Mouse (Mus musculus) mammary gland, adult 2 months (tissue): ENCODE data around the gene Nt5c2. TPM values are rescaled to one million over a fixed set of nuclear protein-coding genes. Genes with fewer than 3 reads are reported as not detected.

ENCODE experiments used
- polyA plus RNA-seq: library from polyadenylated mRNA; depleted of rRNA; stranded (reverse); fragments of >200 nt; gene quantifications from 2 replicates; pipeline ENCODE4 v1.2.3, GENCODE M21; 2012; ENCODE audit warnings: low replicate concordance; rRNA removed

Gene Nt5c2
- 10.6 and 15.8 TPM in 2 replicates for polyA plus RNA-seq

DNA sequence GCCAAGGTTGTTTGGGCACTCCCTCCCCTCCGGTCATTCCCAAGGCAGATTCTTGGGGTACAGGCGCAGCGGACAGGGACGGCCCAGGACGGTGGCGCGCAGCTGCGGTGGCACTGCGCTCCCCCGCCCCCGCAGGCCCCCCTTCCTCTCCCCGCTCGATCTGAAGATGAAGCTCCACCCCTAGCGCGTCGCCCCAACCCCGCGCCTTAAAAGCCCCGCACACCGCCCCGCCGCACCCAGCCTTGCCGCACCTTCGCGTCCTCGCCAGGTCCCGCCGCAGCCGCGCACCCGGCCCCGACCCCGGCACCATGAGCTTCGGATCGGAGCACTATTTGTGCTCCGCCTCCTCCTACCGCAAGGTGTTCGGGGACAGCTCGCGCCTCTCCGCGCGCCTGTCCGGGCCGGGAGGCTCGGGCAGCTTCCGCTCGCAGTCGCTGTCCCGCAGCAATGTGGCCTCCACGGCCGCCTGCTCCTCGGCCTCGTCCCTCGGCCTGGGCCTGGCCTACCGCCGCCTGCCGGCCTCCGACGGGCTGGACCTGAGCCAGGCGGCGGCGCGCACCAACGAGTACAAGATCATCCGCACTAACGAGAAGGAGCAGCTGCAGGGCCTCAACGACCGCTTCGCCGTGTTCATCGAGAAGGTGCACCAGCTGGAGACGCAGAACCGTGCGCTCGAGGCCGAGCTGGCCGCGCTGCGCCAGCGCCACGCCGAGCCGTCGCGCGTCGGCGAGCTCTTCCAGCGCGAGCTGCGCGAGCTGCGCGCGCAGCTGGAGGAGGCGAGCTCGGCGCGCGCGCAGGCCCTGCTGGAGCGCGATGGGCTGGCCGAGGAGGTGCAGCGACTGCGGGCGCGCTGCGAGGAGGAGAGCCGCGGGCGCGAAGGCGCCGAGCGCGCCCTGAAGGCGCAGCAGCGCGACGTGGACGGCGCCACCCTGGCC lies at the start of gene Nt5c2, which contains the start of gene Ina:
Gene Nt5c2 (minus strand): TSS at position 707 of the 935 bp plus-strand sequence.
Gene Ina (plus strand): TSS at position 252 of the 935 bp plus-strand sequence.

DNA sequence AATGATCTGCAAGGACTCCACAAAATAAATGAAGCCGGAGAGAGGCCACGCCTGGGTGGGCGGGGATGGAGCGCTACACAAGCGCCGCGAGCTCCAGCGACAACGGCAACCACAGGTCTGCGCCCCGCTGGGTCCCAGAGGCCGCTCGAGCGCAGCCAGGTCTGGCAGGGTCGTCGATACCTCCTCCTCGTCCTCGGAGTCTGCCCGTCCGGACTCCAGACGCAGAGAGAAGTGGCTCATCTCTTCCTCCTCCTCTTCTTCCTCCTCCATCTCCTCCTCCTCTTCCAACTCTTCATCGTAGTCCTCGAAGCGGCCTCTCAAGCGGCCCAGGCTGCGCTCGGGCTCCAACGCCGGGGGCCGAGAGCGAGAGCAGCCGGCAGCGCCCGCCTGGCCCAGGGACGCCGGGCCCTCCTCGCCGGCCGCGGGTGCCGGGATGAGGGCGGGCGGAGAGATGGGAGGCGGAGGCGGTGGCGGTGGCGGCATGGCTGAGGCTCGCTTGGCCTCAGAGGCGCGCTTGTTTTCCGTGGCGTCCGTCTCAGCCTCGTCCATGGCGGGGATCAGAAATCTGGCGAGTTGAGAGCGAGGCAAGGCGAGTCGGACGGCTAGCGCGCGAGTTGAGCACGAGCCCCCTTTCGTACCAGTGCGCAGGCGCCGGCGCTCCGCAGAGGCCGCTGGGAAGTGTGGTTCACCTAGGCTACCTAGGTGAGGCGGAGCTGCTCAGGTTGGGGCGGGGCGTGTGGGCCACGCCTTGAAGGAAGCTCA lies 35.5 kb upstream of the Nt5c2 start, which contains the start of gene Pcgf6:
Gene Pcgf6 (minus strand): TSS at position 636 of the 762 bp plus-strand sequence.

Other genes starting within 250 kb of the Nt5c2 start
- gene Ina, start 455 bp downstream of the Nt5c2 start, polyA plus RNA-seq: not detected in 2 replicates
- gene Pcgf6, start 35.8 kb upstream of the Nt5c2 start, polyA plus RNA-seq: 6.5 and 11.6 TPM in 2 replicates
- gene Taf5, start 52.6 kb upstream of the Nt5c2 start, polyA plus RNA-seq: 2.6 and 2.9 TPM in 2 replicates
- 36.3 and 110 TPM in 2 replicates for gene Usmg5, start 75.5 kb upstream of the Nt5c2 start, polyA plus RNA-seq
- gene Pdcd11, start 75.6 kb upstream of the Nt5c2 start, polyA plus RNA-seq: 7.4 and 7.6 TPM in 2 replicates
- 20.9 and 27.9 TPM in 2 replicates for gene Calhm2, start 123.1 kb upstream of the Nt5c2 start, polyA plus RNA-seq
- not detected in 2 replicates for gene Calhm1, start 129.1 kb upstream of the Nt5c2 start, polyA plus RNA-seq
- not detected in 2 replicates for gene Calhm3, start 142.6 kb upstream of the Nt5c2 start, polyA plus RNA-seq
- gene Neurl1a, start 163.7 kb upstream of the Nt5c2 start, polyA plus RNA-seq: 1.7 and 29.6 TPM in 2 replicates